Mouse (Mus musculus) G1E (cell line): ENCODE data around the gene Hnrnpu.

Source experiments
- CTCF ChIP-seq: IDR thresholded peaks from 2 replicates; pipeline ENCODE4 v1.5.1; 2012; ENCODE audit warnings: low read depth, low read length, inconsistent platforms, mixed read lengths
- GATA1 ChIP-seq: IDR thresholded peaks from 2 replicates; pipeline ENCODE4 v1.6.1; 2012; ENCODE audit warnings: borderline replicate concordance, low read length, inconsistent platforms, mixed read lengths
- GATA2 ChIP-seq: IDR thresholded peaks from 2 replicates; pipeline ENCODE4 v1.6.1; 2012; ENCODE audit warnings: low read depth, low read length, inconsistent platforms, borderline replicate concordance
- POLR2AphosphoS5 ChIP-seq: IDR thresholded peaks from 2 replicates; pipeline ENCODE4 v1.6.1; 2012; ENCODE audit warnings: low read depth, low read length, inconsistent platforms; ENCODE audit not compliant: insufficient replicate concordance
- TAL1 ChIP-seq: conservative IDR thresholded peaks from 2 replicates; pipeline ENCODE4 v1.6.1; 2012; ENCODE audit warnings: low read depth, low read length, inconsistent platforms, mixed read lengths

DNA sequence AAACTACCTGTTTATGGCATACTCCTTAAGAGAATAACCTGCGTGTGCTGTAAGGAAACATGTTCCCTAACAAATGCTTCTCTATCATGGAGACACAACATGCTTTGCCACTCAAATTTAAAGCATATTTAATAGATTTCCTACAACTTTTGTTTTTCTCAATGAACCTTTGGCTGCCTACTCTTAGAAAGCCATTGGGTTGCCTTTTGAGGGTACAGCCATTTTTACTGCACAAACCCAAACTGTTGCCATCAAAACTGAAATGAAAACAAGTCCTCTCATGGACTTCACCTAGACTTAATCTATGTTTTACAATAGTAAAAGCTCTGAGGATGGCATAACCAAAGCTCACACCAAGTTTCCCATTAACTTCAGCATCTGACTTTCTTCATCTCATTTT, 13.0 kb downstream of the Hnrnpu start:
- TF ChIP-seq CTCF, result no peak
- no peak for TF ChIP-seq TAL1
- TF ChIP-seq GATA1, result no peak
- no peak for TF ChIP-seq POLR2AphosphoS5
- no peak for TF ChIP-seq GATA2
